Mouse (Mus musculus) kidney, embryonic 14.5 days (tissue): Measurements from ENCODE around the gene Usp48. TPM values are rescaled to one million over a fixed set of nuclear protein-coding genes. Genes with fewer than 3 reads are reported as not detected.

ENCODE experiments used
- ATAC-seq: fragments of 200-750 bp; cut with Nextera tagmentation; 2 replicates; pipeline ENCODE4 v1.8.0; 2017; ENCODE audit warnings: moderate number of reproducible peaks, mild to moderate bottlenecking, moderate TSS enrichment, moderate library complexity; ENCODE audit not compliant: low FRiP score, low TSS enrichment
- H3K27ac ChIP-seq: fragments of 300-500 bp; sonication (generic); 2 replicates; pipeline ENCODE4 v1.5.1; 2014; ENCODE audit warnings: low read depth, mild to moderate bottlenecking, low read length, moderate library complexity, mixed read lengths
- H3K27me3 ChIP-seq: fragments of 300-500 bp; sonication (generic); 2 replicates; pipeline ENCODE4 v1.6.1; 2014; ENCODE audit warnings: mild to moderate bottlenecking, low read length; ENCODE audit not compliant: control insufficient read depth, insufficient read depth
- H3K36me3 ChIP-seq: fragments of 300-500 bp; sonication (generic); 2 replicates; pipeline ENCODE4 v1.6.1; 2014; ENCODE audit warnings: low read length, mixed read lengths; ENCODE audit not compliant: control insufficient read depth, insufficient read depth
- H3K4me1 ChIP-seq: fragments of 300-500 bp; sonication (generic); 2 replicates; pipeline ENCODE4 v1.6.1; 2014; ENCODE audit warnings: low read length, mixed read lengths; ENCODE audit not compliant: control insufficient read depth, insufficient read depth
- H3K4me2 ChIP-seq: fragments of 300-500 bp; sonication (generic); replicated peaks from 2 replicates; pipeline ENCODE4 v1.6.1; 2014; ENCODE audit warnings: low read depth, mild to moderate bottlenecking, low read length
- H3K4me3 ChIP-seq: fragments of 300-500 bp; sonication (generic); 2 replicates; pipeline ENCODE4 v1.5.1; 2014; ENCODE audit warnings: mild to moderate bottlenecking, low read length
- H3K9ac ChIP-seq: fragments of 300-500 bp; sonication (generic); 2 replicates; pipeline ENCODE4 v1.6.1; 2014; ENCODE audit warnings: low read depth, mild to moderate bottlenecking, low read length, moderate library complexity
- H3K9me3 ChIP-seq: fragments of 300-500 bp; sonication (generic); 2 replicates; pipeline ENCODE4 v1.6.1; 2016; ENCODE audit warnings: low read length; ENCODE audit not compliant: control insufficient read depth
- WGBS: fragments of 180-500 bp; shearing (Covaris S2); extraction: QIAGEN DNeasy Blood & Tissue Kit; methylation state at CpG from one replicate; pipeline ENCODE4 v1.1.7; 2014; 5-methylcytosine and 5-hydroxymethylcytosine counted together
- polyA plus RNA-seq: library from polyadenylated mRNA; unstranded; fragments of >200 nt; fragmentation: Nextera tagmentation; extraction: Ambion mirVana; gene quantifications from 2 replicates; pipeline ENCODE4 v1.2.1, GENCODE M21; 2014

Usp48 gene
- polyA plus RNA-seq, 1 experiment from 2014 or later, result 91.2 TPM

DNA sequence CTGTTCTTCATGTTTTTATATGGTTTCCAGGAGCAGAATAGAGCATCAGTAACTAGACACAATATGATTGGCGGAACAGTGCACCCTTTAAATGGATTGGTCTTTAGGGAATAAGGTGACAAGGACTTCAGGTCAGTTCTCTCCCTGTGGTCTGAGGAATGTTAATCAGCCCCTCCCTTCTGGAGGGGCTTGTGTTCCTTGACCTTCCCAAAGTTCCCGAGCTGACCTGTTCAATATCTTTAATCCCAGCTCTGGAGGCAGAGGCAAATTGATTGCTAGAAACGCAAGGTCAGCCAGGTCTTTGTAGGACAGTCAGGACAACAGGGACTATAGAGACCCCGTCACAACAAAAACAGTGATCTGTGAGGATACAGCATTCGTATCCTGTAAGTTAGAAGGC is 5.0 kb downstream of the Usp48 start:
- Histone ChIP-seq H3K4me3 (no peak overlapping the region), H3K4me2 (no peak overlapping the region), H3K4me1 (peaks cover 16% of the 10 kb centered on the region), H3K36me3 (no peaks in the 10 kb centered on the region), H3K9me3 (no peaks in the 10 kb centered on the region), H3K27ac (no peak overlapping the region), H3K27me3 (no peaks in the 10 kb centered on the region), H3K9ac (no peak overlapping the region)
- no peak for ATAC-seq
- WGBS, result 86% methylated on average over 5 of the region's 5 CpGs

DNA sequence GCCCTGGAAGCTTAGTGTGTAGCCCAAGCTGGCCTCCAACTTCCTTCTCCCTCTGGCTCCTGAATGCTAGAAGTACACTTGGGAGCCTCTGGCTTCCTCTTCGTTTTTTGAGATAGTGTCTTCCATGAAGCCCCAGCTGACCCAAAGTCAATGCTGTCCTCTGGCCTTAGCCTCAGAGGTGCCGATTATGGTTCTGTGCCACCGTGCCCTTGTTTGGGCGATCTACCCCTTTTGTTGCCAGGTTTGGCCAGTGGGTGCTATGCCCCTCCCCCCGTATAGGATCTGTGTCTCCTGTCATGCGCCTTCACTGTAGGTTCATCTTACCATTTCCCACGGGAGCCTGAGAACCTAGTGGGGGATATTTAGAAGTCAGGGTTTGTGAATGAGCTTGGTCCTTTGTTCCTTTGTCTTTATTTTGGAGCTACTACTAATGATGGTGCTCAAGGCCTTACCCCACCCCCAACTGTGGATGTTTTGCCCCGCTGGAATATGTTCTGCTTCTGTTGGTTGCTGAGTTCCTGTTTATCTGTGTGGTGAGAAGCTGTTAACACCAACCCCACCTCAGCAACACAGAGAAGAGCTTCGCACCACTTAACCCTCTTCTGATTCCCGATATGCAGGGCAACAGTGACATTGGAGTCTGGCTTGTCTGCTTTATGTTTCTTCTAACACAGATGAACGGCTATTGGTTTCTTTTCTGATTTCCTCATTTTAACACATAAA is 10.1 kb downstream of the Usp48 start:
- no peaks in the 10 kb centered on the region; the same call in 1 of the 2 replicates for H3K4me1 ChIP-seq

DNA sequence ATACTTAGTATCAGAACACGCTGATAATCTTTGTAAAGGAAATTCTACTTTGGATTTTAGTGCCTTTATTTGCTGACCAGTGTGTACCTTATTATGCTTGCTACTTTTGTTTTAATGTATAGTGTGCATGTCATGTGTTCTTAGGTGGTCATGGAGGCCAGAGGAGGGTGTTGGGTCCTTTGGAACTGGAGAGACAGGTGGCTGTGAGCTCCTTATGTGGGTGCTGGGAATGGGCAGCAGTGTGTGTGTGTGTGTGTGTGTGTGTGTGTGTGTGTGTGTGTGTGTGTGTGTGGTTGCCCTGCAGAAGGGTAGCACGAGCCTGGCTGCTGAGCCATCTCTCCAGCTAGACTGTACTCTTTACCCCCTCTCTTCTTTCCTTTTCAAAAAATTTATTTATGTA is 13.5 kb downstream of the Usp48 start:
- peaks cover 67% of the 10 kb centered on the region for H3K36me3 ChIP-seq
- 98% methylated on average over 2 of the region's 2 CpGs for WGBS
- ATAC-seq, result no peak
- H3K4me1 ChIP-seq, result 0 out of 2 replicates have a peak, but pooled peaks cover 7% of the 10 kb centered on the region
- H3K9ac ChIP-seq, result no peak overlapping the region
- H3K4me3 ChIP-seq, result no peak overlapping the region
- H3K4me2 ChIP-seq, result no peak overlapping the region
- no peak overlapping the region for H3K27ac ChIP-seq
- no peaks in the 10 kb centered on the region for H3K27me3 ChIP-seq
- no peaks in the 10 kb centered on the region for H3K9me3 ChIP-seq

More for the DNA sequence above, 10.1 kb downstream of the Usp48 start:
- Histone ChIP-seq H3K36me3 (peaks cover 34% of the 10 kb centered on the region), H3K4me2 (no peak overlapping the region), H3K9me3 (no peaks in the 10 kb centered on the region), H3K4me3 (no peak overlapping the region), H3K27ac (no peak overlapping the region), H3K27me3 (no peaks in the 10 kb centered on the region), H3K9ac (no peak overlapping the region)
- no peak for ATAC-seq
- 81% methylated on average over 11 of the region's 11 CpGs for WGBS

DNA sequence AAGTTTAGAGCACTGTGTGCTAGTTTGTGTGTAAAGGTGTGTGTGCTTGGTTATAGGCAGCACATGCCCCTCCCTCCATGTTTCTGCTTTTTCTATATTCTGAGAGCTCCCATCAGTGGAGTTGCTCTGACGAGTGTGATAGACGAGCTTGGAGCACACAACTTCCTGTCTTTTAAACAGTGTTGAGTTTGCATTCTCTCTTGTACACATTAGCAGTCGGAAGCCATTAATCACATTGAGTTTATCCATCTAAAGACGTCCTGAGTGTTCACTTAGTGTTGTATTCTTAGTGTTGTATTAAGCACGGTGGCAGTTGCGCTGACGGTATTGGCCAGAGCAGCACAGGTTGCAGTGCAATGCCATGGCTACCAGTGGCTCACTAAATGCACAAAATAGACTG is 15.7 kb downstream of the Usp48 start:
- no peak overlapping the region for H3K4me2 ChIP-seq
- ATAC-seq, result no peak
- H3K27me3 ChIP-seq, result no peaks in the 10 kb centered on the region
- 61% methylated on average over 7 of the region's 7 CpGs for WGBS
- H3K4me1 ChIP-seq, result 0 out of 2 replicates have a peak, but pooled peaks cover 7% of the 10 kb centered on the region
- peaks cover 89% of the 10 kb centered on the region for H3K36me3 ChIP-seq
- H3K9ac ChIP-seq, result no peak overlapping the region
- H3K9me3 ChIP-seq, result no peaks in the 10 kb centered on the region
- H3K4me3 ChIP-seq, result no peak overlapping the region
- H3K27ac ChIP-seq, result no peak overlapping the region

DNA sequence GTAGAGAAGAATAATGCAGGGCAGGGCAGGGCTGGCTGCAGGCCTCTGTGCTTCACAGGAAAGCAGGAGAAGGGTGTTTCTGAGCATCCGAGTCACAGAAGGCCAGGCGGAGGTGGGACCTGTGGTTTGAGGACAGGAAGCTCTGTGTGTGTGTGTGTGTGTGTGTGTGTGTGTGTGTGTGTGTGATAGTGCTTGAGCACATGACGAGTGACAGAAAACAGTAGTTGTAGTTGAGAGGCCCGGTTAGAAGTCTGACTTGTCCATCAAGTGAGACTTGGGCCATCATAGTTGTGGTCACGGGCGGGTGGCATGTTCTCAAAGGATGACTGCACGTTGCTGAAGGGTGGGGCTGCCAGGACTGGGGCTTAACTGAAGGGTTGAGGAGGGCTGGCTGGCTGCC is 16.1 kb downstream of the Usp48 start:
- Histone ChIP-seq H3K4me3 (no peak overlapping the region), H3K9me3 (no peaks in the 10 kb centered on the region), H3K4me2 (no peak overlapping the region), H3K27me3 (no peaks in the 10 kb centered on the region), H3K36me3 (peaks cover 90% of the 10 kb centered on the region), H3K4me1 (0 out of 2 replicates have a peak, but pooled peaks cover 7% of the 10 kb centered on the region), H3K27ac (no peak overlapping the region), H3K9ac (no peak overlapping the region)
- 80% methylated on average over 7 of the region's 7 CpGs for WGBS
- no peak for ATAC-seq

DNA sequence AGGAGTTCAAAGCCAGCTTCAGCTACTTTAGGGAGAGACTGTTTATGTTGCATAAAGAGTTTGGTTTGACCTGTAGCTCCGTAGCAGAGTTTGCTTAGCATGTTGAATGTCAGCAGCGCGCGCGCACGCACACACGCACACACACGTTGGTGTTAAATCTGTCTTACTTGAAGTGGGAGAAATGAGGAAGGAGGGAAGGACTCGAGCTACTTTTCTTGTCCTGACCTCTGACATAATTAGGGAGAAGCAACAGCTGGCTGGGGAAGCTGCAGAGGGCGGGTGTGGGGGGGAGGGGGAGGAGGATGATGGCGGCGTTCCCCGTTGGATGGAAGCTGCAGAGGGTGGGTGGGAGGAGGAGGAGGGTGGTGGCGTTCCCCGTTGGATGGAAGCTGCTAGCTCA is 16.7 kb downstream of the Usp48 start:
- H3K4me1 ChIP-seq, result 0 out of 2 replicates have a peak, but pooled peaks cover 7% of the 10 kb centered on the region
- no peak overlapping the region for H3K4me2 ChIP-seq
- ATAC-seq, result no peak
- H3K4me3 ChIP-seq, result no peak overlapping the region
- peaks cover 88% of the 10 kb centered on the region for H3K36me3 ChIP-seq
- no peak overlapping the region for H3K27ac ChIP-seq
- H3K9me3 ChIP-seq, result no peaks in the 10 kb centered on the region
- H3K9ac ChIP-seq, result no peak overlapping the region
- 57% methylated on average over 15 of the region's 15 CpGs for WGBS
- no peaks in the 10 kb centered on the region for H3K27me3 ChIP-seq

DNA sequence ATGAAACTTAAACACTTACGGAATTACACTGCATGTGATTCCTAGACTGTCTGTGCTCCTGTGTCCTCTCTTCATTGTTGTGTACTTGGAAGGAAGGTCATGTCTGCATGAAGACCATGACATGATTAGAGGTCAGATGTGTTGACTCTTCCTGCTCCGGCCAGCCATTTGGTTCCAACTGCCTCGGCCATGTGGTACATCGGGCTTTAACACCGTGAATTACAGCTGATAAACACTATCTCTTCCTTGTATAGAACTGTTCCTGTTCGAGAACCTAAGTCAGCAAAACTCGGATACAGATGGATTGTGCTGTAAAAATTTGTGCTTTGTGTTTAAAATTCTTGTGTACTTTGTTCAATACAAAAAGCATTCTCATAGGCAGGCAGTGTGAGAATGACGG is 29.3 kb downstream of the Usp48 start:
- Histone ChIP-seq H3K4me2 (no peak overlapping the region), H3K27me3 (no peaks in the 10 kb centered on the region), H3K9me3 (no peaks in the 10 kb centered on the region), H3K9ac (no peak overlapping the region), H3K36me3 (peaks cover 87% of the 10 kb centered on the region), H3K4me3 (no peak overlapping the region), H3K27ac (no peak overlapping the region), H3K4me1 (no peaks in the 10 kb centered on the region)
- no peak for ATAC-seq
- 91% methylated on average over 8 of the region's 8 CpGs for WGBS

DNA sequence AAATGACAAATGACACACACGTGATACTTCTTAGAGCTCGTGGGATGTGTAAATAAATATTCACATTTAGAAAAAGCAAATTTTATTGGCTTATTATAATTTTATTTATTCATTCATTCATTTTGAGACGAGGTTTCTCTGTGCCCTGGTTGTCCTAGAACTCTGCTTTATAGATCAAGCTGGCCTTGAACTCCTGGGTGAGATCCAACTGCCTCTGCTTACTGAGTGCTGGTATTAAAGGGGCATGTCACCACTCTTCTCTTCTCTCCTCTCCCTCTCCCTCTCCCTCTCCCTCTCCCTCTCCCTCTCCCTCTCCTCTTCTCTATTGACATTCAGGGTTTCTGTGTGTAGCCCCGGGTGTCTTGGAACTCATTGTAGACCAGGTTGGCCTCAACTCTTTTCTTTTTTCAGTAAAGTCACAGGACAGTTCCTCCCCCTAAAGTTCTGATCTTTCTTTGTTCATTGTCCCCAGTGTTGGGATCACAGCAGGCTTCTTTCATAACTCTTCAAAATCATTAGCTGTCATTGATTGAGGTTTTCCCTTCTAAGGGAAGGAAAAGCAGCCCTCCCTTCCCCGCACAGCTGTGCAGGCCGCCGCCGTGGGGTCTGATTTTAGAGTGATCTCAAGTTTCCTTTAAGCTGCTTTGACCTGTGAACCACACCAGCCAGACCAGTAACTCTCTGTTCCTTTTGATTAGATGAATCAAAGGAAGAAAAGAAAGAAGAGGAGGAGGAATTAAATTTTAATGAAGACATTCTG is 34.1 kb downstream of the Usp48 start:
- no peak for ATAC-seq
- Histone ChIP-seq H3K4me1 (no peaks in the 10 kb centered on the region), H3K27ac (no peak overlapping the region), H3K9me3 (no peaks in the 10 kb centered on the region), H3K36me3 (peaks cover 85% of the 10 kb centered on the region), H3K4me2 (no peak overlapping the region), H3K4me3 (no peak overlapping the region), H3K27me3 (no peaks in the 10 kb centered on the region), H3K9ac (no peak overlapping the region)
- WGBS, result 57% methylated on average over 8 of the region's 8 CpGs

DNA sequence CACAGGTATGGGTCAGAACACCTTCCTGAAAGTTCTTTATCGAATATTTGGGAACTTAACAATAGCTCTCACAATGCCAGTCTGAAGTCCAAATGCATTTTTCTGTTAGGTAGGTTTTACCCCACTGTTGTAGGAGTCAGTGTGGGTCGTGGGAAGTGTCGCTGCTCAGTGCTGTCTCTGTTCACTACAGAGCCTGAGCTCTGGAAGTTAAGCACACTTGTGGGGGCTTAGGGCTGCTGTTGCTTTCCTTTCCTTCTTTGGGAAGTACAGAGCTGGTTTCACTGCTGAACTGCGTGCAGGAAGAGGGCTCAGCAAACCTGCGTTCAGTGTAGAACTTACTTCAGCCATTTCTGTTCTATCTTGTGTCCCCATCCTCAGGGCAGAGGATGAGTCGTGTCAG is 34.8 kb downstream of the Usp48 start:
- Histone ChIP-seq H3K4me1 (no peaks in the 10 kb centered on the region), H3K4me2 (no peak overlapping the region), H3K9ac (no peak overlapping the region), H3K36me3 (peaks cover 85% of the 10 kb centered on the region), H3K27ac (no peak overlapping the region), H3K27me3 (no peaks in the 10 kb centered on the region), H3K9me3 (no peaks in the 10 kb centered on the region), H3K4me3 (no peak overlapping the region)
- 80% methylated on average over 6 of the region's 6 CpGs for WGBS
- ATAC-seq, result no peak
